Mouse (Mus musculus) inflammation-experienced regulatory T-cells (primary cell): Measurements from ENCODE around the gene Itga5. TPM values are rescaled to one million over a fixed set of nuclear protein-coding genes. Genes with fewer than 3 reads are reported as not detected.

Source experiments
- polyA plus RNA-seq, 2 experiments: library from polyadenylated mRNA; unstranded; fragments of 100-300 nt; shearing (Covaris generic); gene quantifications; one replicate each; pipeline ENCODE4 v1.2.1; 2017

The Itga5 gene
- polyA plus RNA-seq, result 1 to 10 TPM; 4.4 to 6.0 TPM

GRCm38 (mm10) chr15:103366376-103367149, at the start of gene Itga5:
Gene Itga5 (minus strand): TSS chr15:103366763.

GRCm38 (mm10) chr15:103339961-103340337, 26.6 kb downstream of the Itga5 start, which contains the start of gene Zfp385a:
Gene Zfp385a (minus strand): TSS chr15:103340093.

GRCm38 (mm10) chr15:103310365-103310910, 56.1 kb downstream of the Itga5 start, which contains the start of gene Gpr84:
Gene Gpr84 (minus strand): TSS chr15:103310612.

Other genes with a start within 250 kb of the Itga5 start
- 10 to 100 TPM in 1 of 2 experiments, 1 to 10 TPM in 1; 8.5 to 10.6 TPM for gene Smug1, start 199.7 kb downstream of the Itga5 start, polyA plus RNA-seq
- 10 to 100 TPM; 14.4 to 14.5 TPM for gene Cbx5, start 126.9 kb downstream of the Itga5 start, polyA plus RNA-seq
- gene Hnrnpa1, start 126.3 kb downstream of the Itga5 start, polyA plus RNA-seq, result 100 to 1,000 TPM; 122 to 140 TPM
- gene Nfe2, start 108.4 kb downstream of the Itga5 start, polyA plus RNA-seq, result 1 to 10 TPM; 1.2 to 1.9 TPM
- gene Copz1, start 94.0 kb downstream of the Itga5 start, polyA plus RNA-seq, result 100 to 1,000 TPM; 150 to 183 TPM
- not detected for gene Gpr84, start 56.2 kb downstream of the Itga5 start, polyA plus RNA-seq
- under 1 TPM in 1 of 2 experiments, not detected in 1; 0.45 TPM for gene Zfp385a, start 26.7 kb downstream of the Itga5 start, polyA plus RNA-seq
- gene Gtsf1, start 63.7 kb upstream of the Itga5 start, polyA plus RNA-seq, result not detected
- gene Gtsf2, start 81.7 kb upstream of the Itga5 start, polyA plus RNA-seq, result not detected
- 100 to 1,000 TPM; 130 to 134 TPM for gene Nckap1l, start 87.0 kb upstream of the Itga5 start, polyA plus RNA-seq
- 1 to 10 TPM; 6.6 to 7.0 TPM for gene Pde1b, start 136.3 kb upstream of the Itga5 start, polyA plus RNA-seq
- gene Ppp1r1a, start 171.2 kb upstream of the Itga5 start, polyA plus RNA-seq, result under 1 TPM in 1 of 2 experiments, not detected in 1; 0.82 TPM
- 1 to 10 TPM in 1 of 2 experiments, under 1 TPM in 1; 0.35 to 3.2 TPM for gene Glycam1, start 198.3 kb upstream of the Itga5 start, polyA plus RNA-seq